Mouse (Mus musculus) telencephalon, adult 2 months (tissue): ENCODE data around the gene Teddm1a.

Experiments used
- DNase-seq: peaks from one replicate; pipeline ENCODE4 v3.0.0-alpha.2; 2011; ENCODE audit warnings: low read depth, low spot score

Teddm1a gene

GRCm38 (mm10) chr1:153904236-153904635 is 12.7 kb downstream of the Teddm1a start:
- DNase-seq = peak; percentile 45

- no peak for DNase-seq
Observed at GRCm38 (mm10) chr1:153905884-153906283, 14.3 kb downstream of the Teddm1a start.

- no peak for DNase-seq
Observed at GRCm38 (mm10) chr1:153908208-153908607, 16.7 kb downstream of the Teddm1a start.

- DNase-seq = no peak
Observed at GRCm38 (mm10) chr1:153908741-153909140, 17.2 kb downstream of the Teddm1a start.

DNA sequence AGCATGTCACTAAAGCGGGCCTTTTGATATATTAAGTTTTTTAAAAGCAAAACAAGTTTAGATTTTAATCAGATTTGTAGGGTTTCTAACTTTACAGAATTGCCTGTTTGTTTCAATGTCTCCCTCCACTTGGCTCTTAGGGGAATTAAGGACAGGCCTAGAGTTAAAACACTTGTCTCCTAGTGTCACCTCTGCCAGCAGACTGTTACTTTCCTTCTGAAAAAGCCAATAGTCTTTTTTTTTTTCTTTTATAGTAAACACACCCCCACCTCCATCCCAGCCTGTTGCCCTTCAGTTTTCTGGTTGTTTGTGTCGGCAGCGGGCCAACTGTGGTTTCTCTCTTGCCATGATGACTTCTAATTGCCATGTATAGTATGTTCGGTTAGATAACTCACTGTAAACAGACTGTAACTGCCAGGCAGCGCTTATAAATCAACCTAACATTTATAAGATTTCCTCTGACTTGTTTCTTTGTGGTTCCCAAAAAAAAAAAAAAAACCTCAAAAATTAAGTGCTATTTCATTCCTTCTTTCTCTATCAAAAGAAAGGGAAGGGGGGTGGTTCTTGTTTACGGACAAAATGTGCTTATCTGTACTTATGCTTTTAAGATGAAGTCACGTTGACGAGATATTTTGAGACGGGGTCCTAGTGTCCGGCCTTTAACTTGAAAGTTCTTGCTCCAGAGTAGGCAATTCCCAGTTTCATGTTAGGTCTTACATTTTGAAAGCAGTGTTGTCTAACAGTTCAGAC is 17.8 kb downstream of the Teddm1a start:
- DNase-seq = no peak

GRCm38 (mm10) chr1:153909963-153910291 is 18.4 kb downstream of the Teddm1a start:
- no peak for DNase-seq

GRCm38 (mm10) chr1:153910423-153910822 is 18.9 kb downstream of the Teddm1a start:
- DNase-seq = no peak

- DNase-seq = no peak
Observed at GRCm38 (mm10) chr1:153911276-153911795, 19.8 kb downstream of the Teddm1a start.

DNA sequence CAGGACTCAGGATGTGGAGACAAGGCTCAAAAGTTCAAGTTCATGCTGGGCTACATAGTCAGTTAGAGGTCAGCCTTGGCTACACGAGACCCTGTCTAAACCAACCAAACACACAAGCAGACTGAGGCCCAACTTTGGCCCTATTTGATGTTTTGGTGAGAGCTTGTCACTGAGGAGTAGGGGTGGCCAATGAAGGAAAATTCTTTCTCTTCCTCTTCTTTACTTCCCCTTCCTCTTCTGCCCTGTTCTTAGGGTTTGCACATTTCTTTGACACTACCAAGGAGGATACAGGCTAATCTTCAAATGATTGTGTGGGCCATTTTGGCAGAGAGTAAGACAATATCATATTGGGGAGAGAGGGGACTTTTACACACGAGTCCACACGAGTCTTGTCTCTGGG is 22.3 kb downstream of the Teddm1a start:
- DNase-seq = no peak

- no peak for DNase-seq
Observed at GRCm38 (mm10) chr1:153918521-153919206, 27.1 kb downstream of the Teddm1a start.

- no peak for DNase-seq
Observed at GRCm38 (mm10) chr1:153921642-153922041, 30.1 kb downstream of the Teddm1a start.

DNA sequence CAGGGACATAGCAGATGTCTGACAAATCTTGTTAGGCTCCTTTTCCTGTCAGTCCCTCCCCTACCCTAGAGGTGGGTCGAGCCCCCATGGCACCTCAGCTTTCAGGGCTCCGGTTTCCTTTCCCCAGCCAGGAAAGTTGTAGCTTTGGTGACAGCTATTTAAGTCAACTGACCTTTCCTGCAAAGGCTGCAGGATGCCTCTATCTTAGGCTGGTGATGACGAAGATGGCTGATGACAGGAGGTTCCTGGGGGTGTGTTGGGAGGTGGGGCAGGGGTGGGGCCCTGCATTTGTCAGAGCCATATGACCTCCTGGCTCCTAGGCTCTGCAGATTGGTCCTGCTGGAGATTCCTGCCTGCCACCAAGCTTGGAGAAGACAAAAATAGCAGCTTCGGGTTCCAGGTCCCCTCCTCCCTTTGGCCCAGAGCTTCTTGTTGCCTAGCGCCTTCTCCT is 31.1 kb downstream of the Teddm1a start:
- DNase-seq = no peak

DNA sequence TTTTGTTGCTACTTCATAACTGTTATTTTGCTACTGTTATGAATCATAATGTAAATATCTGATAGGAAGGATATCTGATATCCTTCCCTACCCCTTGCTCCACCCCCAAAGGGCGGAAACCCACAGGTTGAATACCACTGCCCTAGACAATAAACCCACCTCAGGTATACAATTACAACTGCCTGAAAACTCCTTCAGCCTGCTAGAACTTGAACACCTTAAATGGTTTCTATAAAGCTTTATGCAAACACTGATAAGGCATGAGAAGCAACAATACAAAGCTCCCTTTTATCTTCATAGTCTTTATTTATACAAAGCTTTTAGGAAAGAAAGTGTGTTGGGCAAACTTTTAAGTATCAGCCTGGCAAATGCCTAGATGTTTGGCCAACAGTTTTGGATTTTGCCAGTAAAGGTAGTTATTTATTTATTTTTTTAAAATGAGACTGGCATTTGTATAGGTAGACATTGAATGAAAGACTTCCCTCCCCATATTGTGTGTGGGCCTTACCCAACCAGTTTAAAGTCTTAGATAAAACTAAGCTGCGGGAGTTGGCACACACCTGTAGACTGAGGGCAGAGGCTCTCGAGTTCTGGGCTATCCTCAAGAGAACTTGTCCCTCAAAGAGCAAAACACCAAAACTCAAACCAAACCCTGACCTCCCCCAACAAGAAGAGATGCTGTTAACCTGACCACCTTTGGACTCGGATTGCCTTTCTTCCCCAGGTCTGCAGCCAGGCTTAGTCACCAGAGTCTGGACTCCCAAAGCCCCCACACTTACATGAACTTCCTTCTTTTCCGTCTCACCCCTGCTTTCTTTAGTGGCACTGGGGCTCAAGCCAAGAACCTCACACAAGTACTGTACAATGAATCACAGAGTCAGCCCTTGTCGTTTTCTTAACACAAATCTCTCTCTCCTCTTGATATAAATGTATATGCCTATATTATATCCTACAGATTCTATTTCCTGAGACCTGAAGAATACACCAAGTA is 33.1 kb downstream of the Teddm1a start:
- DNase-seq = no peak

DNA sequence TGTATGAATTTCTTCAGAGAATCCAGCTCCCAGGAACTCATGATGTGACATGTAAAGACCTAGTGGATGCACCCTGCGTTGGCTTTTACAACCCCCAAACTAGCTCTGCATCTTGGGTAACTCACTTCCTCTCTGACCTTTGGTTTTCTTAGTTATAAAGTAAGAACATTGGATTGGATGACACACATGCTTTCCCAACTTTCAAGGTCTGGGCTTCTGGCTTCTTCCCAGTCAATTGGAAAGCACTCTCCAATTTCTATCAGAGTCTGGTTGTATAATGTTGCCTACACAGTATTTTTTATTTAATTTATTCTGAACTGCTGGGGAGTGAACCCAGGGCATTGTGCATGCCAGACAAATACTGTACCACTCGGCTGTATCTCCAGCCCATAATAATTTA is 38.9 kb downstream of the Teddm1a start:
- no peak for DNase-seq

GRCm38 (mm10) chr1:153933772-153934171 is 42.2 kb downstream of the Teddm1a start:
- DNase-seq = no peak

DNA sequence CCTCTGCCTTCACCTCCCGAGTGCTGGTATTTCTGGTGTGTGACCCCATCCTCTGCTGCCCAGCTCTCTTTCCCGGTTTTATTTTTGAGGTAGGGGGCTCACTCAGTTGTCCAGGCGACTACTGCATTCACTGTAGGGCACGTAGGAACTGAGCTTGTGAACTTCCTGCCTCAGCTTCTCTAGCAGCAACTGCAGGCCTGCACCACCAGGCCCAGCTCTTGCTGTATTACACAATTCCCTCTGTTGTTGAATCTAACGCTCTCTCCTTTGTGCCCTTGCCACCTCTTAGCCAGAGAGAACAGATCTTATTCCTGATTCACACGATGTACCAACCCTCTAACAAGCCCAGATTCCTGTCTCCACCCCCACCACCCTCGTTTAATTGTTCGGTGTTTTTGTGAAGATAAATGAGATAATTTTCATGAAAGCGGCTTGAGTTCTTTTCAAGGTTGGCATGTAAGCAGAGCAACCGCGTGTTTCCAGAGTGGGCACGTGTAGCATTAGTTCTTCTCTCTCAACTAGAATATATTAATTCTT is 44.4 kb downstream of the Teddm1a start:
- no peak for DNase-seq

DNA sequence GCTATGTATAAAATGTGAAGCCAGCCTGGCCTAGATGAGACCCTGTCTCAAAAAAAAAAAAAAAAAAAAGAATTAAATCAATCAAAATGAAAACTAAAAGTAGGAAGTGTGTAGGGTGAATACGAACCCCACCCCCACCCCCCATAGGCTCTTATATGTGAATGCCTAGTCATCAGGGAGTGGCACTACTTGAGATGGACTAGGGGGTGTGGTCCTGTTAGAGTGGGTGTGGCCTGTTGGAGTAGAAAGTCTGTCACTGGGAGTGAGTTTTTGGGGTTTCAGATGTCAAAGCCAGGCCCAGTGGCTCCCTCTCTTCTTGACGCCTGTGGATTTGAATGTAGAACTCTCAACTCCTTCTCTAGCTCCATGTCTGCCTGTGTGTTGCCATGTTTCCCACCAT is 45.5 kb downstream of the Teddm1a start:
- DNase-seq = no peak

- DNase-seq = peak; percentile 74
Observed at GRCm38 (mm10) chr1:153940986-153941385, 49.4 kb downstream of the Teddm1a start.
